Mouse (Mus musculus) thymus, adult 2 months (tissue): Measurements from ENCODE around the gene Mitf. TPM values are rescaled to one million over a fixed set of nuclear protein-coding genes. Genes with fewer than 3 reads are reported as not detected.

Experiments used
- DNase-seq: peaks from one replicate; pipeline ENCODE4 v3.0.0; 2021
- H3K27ac ChIP-seq: fragments of 200-500 bp; 2 replicates; pipeline ENCODE4 v1.5.1; 2012; ENCODE audit warnings: low read length, control low read depth; ENCODE audit not compliant: control insufficient read depth, insufficient read depth
- H3K27me3 ChIP-seq: fragments of 200-500 bp; 2 replicates; pipeline ENCODE4 v1.6.1; 2012; ENCODE audit warnings: mild to moderate bottlenecking, low read length, moderate library complexity, mixed read lengths; ENCODE audit not compliant: control insufficient read depth, insufficient read depth
- H3K36me3 ChIP-seq: fragments of 200-500 bp; 2 replicates; pipeline ENCODE4 v1.6.1; 2012; ENCODE audit warnings: mild to moderate bottlenecking, low read length, moderate library complexity; ENCODE audit not compliant: control insufficient read depth, insufficient read depth
- H3K4me1 ChIP-seq: fragments of 200-500 bp; replicated peaks from 2 replicates; pipeline ENCODE4 v1.6.1; 2012; ENCODE audit warnings: low read length; ENCODE audit not compliant: control insufficient read depth, insufficient read depth
- H3K4me3 ChIP-seq: fragments of 200-500 bp; 2 replicates; pipeline ENCODE4 v1.5.1; 2012; ENCODE audit warnings: mild to moderate bottlenecking, low read length, control low read depth, moderate library complexity; ENCODE audit not compliant: control insufficient read depth, insufficient read depth
- CTCF ChIP-seq: fragments of 200-500 bp; IDR thresholded peaks from 2 replicates; pipeline ENCODE4 v1.5.1; 2012; ENCODE audit warnings: mild to moderate bottlenecking, control low read depth, low read length, moderate library complexity, borderline replicate concordance; ENCODE audit not compliant: control insufficient read depth, poor library complexity, insufficient read depth; ENCODE audit errors: extremely low read depth
- POLR2A ChIP-seq: fragments of 200-500 bp; IDR thresholded peaks from 2 replicates; pipeline ENCODE4 v1.6.1; 2012; ENCODE audit warnings: mild to moderate bottlenecking, low read length, control low read depth, moderate library complexity; ENCODE audit not compliant: control insufficient read depth, poor library complexity, insufficient read depth; ENCODE audit errors: extremely low read depth
- WGBS: fragments of 180-500 bp; shearing (Covaris S2); methylation state at CpG from one replicate; pipeline ENCODE4 v1.1.7; 2018; 5-methylcytosine and 5-hydroxymethylcytosine counted together
- polyA plus RNA-seq: library from polyadenylated mRNA; depleted of rRNA; stranded (reverse); fragments of >200 nt; gene quantifications from 2 replicates; pipeline ENCODE4 v1.2.3, GENCODE M21; 2012; rRNA removed

The Mitf gene
- polyA plus RNA-seq, 1 experiment = 4.4 TPM

DNA sequence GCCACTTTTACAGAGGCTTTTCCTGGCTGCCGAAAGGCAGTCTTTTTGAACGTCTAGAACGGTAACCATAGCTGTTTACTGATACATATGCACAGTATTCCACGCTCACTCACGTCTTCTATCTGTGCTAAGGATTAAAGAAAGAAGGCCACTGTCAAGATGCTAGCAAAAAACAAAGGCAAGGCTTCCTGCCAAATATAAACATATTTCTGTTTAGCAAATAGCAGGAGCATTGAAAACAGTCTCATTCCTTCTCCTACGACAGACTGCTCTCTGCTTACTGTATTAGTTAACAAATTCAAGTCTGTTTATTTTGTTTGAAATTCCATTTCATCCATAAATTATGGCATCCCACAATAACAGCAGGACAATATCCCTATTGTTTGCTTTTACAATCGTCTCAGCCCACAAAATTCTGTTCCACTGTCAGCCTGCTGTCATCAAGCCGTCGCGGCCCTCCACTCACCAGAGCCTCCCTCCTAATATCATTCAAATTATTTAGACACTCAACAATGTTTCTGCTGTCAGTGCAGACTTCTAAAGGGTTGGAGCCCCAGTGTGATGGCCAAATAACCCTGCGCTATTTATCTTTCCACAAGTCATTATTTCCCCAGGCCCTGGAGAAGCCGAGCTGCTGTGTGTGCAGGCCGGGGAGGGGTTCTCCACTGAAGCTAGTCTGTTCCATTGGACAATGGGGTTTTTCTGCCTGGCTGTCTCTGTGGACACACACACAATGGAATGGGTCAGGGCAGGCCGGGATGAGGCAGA, 242.0 kb downstream of the Mitf start:
- 90% methylated on average over 14 of the region's 14 CpGs for WGBS

DNA sequence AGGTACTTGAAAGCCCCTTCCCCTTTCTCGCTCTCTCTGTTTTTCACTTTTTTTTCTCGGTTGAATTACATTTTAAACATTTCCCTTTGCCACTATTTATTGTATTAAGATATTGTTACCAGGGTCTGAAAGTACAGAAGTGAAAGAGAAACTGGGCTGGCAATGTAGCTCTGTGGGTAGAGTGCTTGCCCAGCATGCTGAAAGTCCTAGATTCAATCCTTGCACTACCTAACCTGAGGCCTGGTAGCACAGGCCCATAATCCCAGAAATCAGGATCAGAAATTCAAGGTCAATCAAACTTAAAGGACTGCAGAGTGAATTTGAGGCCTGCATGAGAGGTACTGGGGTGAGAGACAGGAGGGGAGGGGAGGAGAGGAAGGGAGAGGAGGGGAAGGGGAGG, 242.7 kb downstream of the Mitf start:
- no peak for TF ChIP-seq POLR2A
- TF ChIP-seq CTCF = no peak
- no peak overlapping the region for H3K4me3 ChIP-seq
- no peak for DNase-seq
- H3K4me1 ChIP-seq = no peaks in the 10 kb centered on the region
- 79% methylated on average over 2 of the region's 2 CpGs for WGBS
- no peak overlapping the region for H3K27ac ChIP-seq
- no peaks in the 10 kb centered on the region for H3K36me3 ChIP-seq
- no peaks in the 10 kb centered on the region for H3K27me3 ChIP-seq

More for the DNA sequence above, 242.0 kb downstream of the Mitf start:
- TF ChIP-seq POLR2A (no peak), CTCF (no peak)
- Histone ChIP-seq H3K27ac (no peak overlapping the region), H3K36me3 (no peaks in the 10 kb centered on the region), H3K4me1 (no peaks in the 10 kb centered on the region), H3K4me3 (no peak overlapping the region), H3K27me3 (no peaks in the 10 kb centered on the region)
- DNase-seq = no peak

DNA sequence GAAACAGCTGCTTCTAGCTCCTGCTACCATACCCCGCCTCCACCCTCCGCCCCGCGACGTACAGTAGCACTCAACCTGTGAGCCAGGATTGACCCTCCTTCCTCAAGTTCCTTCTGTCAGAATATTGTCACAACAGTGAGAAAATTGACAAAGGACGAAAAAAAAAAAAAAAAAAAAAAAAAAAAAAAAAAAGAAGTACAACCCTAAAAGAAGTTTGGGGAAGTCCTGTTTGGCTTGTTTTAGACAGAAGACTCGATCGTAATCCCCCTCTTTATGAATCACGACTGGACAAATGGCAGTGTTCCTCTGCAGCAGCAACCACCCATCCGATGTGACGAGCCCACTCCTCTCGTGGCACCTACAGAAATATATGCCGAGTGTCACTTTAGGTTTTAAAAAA, 255.0 kb downstream of the Mitf start:
- H3K4me1 ChIP-seq = no peaks in the 10 kb centered on the region
- 71% methylated on average over 13 of the region's 13 CpGs for WGBS
- H3K4me3 ChIP-seq = no peak overlapping the region
- TF ChIP-seq CTCF = no peak
- no peak for TF ChIP-seq POLR2A
- H3K27ac ChIP-seq = no peak overlapping the region
- no peak for DNase-seq
- no peaks in the 10 kb centered on the region for H3K36me3 ChIP-seq
- H3K27me3 ChIP-seq = no peaks in the 10 kb centered on the region

DNA sequence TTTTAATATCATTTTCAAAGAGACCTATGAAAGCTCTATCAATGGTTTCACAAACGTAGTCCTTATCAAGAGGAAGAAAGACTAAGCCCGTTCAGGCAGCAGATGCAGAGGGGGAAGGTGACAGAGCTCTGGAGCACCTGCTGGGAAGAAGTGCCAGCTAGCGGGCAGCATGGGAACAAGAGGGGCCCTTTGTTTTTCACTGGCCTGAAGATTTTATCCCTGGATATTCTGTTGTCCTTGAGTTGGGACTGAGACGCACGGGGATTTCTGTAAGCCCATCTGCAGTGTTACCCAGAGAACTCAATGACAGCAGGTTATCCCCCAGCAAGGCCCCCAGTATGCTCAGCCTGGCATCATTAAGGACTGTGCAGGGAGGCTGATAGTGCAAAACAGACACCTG, 258.1 kb downstream of the Mitf start:
- no peak overlapping the region for H3K27ac ChIP-seq
- no peaks in the 10 kb centered on the region for H3K36me3 ChIP-seq
- no peak overlapping the region for H3K4me3 ChIP-seq
- H3K27me3 ChIP-seq = no peaks in the 10 kb centered on the region
- no peaks in the 10 kb centered on the region for H3K4me1 ChIP-seq
- WGBS = 63% methylated on average over 5 of the region's 5 CpGs
- no peak for DNase-seq
- TF ChIP-seq CTCF (no peak), POLR2A (no peak)

DNA sequence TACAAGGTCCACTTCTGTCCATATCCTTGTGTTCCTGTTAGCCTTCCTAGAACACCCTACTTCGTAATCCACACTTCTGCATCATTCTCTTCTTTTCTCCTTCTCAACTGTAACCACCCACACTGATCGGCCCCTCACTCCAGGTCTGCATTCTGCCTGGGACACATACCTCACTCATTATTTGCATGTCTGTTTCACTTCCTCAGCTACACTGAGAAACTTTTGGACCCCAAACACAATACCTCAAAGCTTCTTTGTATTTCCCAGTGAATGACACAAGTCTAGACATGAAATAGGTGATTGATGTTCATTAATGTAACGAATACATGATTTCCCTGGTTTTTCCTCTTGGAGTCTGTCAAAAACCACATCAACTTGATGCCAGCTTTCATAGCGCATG, 259.6 kb downstream of the Mitf start:
- H3K4me1 ChIP-seq = no peaks in the 10 kb centered on the region
- H3K27me3 ChIP-seq = no peaks in the 10 kb centered on the region
- H3K36me3 ChIP-seq = no peaks in the 10 kb centered on the region
- TF ChIP-seq CTCF = no peak
- no peak for TF ChIP-seq POLR2A
- H3K27ac ChIP-seq = no peak overlapping the region
- no peak overlapping the region for H3K4me3 ChIP-seq
- DNase-seq = no peak
- 86% methylated on average over 4 of the region's 4 CpGs for WGBS

Other genes with a start within 250 kb of the Mitf start
- 8.2 and 9.4 TPM in 2 replicates for gene Frmd4b, start 189.5 kb upstream of the Mitf start, polyA plus RNA-seq